Mouse (Mus musculus) lung, adult 18-20 months (tissue): ENCODE data around the gene Rps6kb2.

Source experiments
- DNase-seq, 2 experiments: peaks; one replicate each; pipeline ENCODE4 v3.0.0; 2022; ENCODE audit warnings: mixed read lengths in 2 of 2

Rps6kb2 gene

GRCm38 (mm10) chr19:4187303-4187702 lies 24.1 kb upstream of the Rps6kb2 start:
- DNase-seq: no peak

GRCm38 (mm10) chr19:4184976-4185975 lies 22.1 kb upstream of the Rps6kb2 start:
- no peak for DNase-seq

- DNase-seq: no peak
Observed at GRCm38 (mm10) chr19:4183689-4184088, 20.5 kb upstream of the Rps6kb2 start.

GRCm38 (mm10) chr19:4181892-4182291 lies 18.7 kb upstream of the Rps6kb2 start:
- peak; percentile 76 to 78 for DNase-seq

- no peak for DNase-seq
Observed at GRCm38 (mm10) chr19:4180411-4180810, 17.3 kb upstream of the Rps6kb2 start.

- no peak for DNase-seq
Observed at GRCm38 (mm10) chr19:4175368-4175947, 12.3 kb upstream of the Rps6kb2 start, which contains the start of gene Carns1. Gene Carns1 (minus strand): TSS chr19:4175479.

GRCm38 (mm10) chr19:4172925-4173324 lies 9.8 kb upstream of the Rps6kb2 start:
- no peak for DNase-seq

GRCm38 (mm10) chr19:4171393-4172290 lies 8.5 kb upstream of the Rps6kb2 start:
- no peak for DNase-seq

- DNase-seq: no peak
Observed at GRCm38 (mm10) chr19:4170723-4171392, 7.7 kb upstream of the Rps6kb2 start.

- DNase-seq: no peak
Observed at GRCm38 (mm10) chr19:4169810-4170209, 6.7 kb upstream of the Rps6kb2 start.

GRCm38 (mm10) chr19:4169378-4169784 lies 6.2 kb upstream of the Rps6kb2 start:
- peak; percentile 99 for DNase-seq

- DNase-seq: no peak
Observed at GRCm38 (mm10) chr19:4166678-4167476, 3.7 kb upstream of the Rps6kb2 start.

GRCm38 (mm10) chr19:4164721-4165120 lies 1.6 kb upstream of the Rps6kb2 start:
- DNase-seq: no peak

- no peak for DNase-seq
Observed at GRCm38 (mm10) chr19:4164100-4164499, 946 bp upstream of the Rps6kb2 start.

GRCm38 (mm10) chr19:4163543-4163887 lies 361 bp upstream of the Rps6kb2 start:
- no peak for DNase-seq

- no peak for DNase-seq
Observed at GRCm38 (mm10) chr19:4159049-4159448, 4.1 kb downstream of the Rps6kb2 start.

- DNase-seq: no peak
Observed at GRCm38 (mm10) chr19:4156771-4157170, 6.4 kb downstream of the Rps6kb2 start.

- DNase-seq: no peak
Observed at GRCm38 (mm10) chr19:4156073-4156579, 7.0 kb downstream of the Rps6kb2 start.

- DNase-seq: no peak
Observed at GRCm38 (mm10) chr19:4155223-4156072, 7.7 kb downstream of the Rps6kb2 start.
